Mouse (Mus musculus): Measurements from ENCODE around the gene Vps35l. TPM values are rescaled to one million over a fixed set of nuclear protein-coding genes. Genes with fewer than 3 reads are reported as not detected.

The Vps35l gene
- polyA plus RNA-seq, 1 experiment from 2014 or later: 66.2 TPM

- WGBS: 93% methylated on average over 12 of the region's 12 CpGs
- Histone ChIP-seq H3K27me3 (ENCODE audit: control insufficient read depth, insufficient read depth, low read length) (no peaks in the 10 kb centered on the region), H3K4me2 (ENCODE audit: low read depth, severe bottlenecking) (no peak overlapping the region; the same call in 1 of the 2 replicates), H3K27ac (replicated peaks; ENCODE audit: low read depth, low read length) (no peak overlapping the region), H3K4me1 (ENCODE audit: control insufficient read depth, insufficient read depth, low read length) (no peaks in the 10 kb centered on the region), H3K9ac (ENCODE audit: low read length) (no peak overlapping the region), H3K4me3 (ENCODE audit: low read depth, low read length) (no peak overlapping the region), H3K36me3 (ENCODE audit: control insufficient read depth, insufficient read depth, low read length) (no peaks in the 10 kb centered on the region), H3K9me3 (ENCODE audit: control insufficient read depth, low read length) (no peaks in the 10 kb centered on the region)
- ATAC-seq (ENCODE audit: insufficient number of reproducible peaks, low FRiP score, low TSS enrichment, low read depth): no peak
- no peak for DNase-seq (ENCODE audit: low spot score)
Observed at GRCm38 (mm10) chr7:118821887-118822556, 82.0 kb downstream of the Vps35l start.

GRCm38 (mm10) chr7:118824451-118824850 is 84.4 kb downstream of the Vps35l start:
- ATAC-seq (ENCODE audit: insufficient number of reproducible peaks, low FRiP score, low TSS enrichment, low read depth): no peak
- Histone ChIP-seq H3K27me3 (ENCODE audit: control insufficient read depth, insufficient read depth, low read length) (no peaks in the 10 kb centered on the region), H3K4me2 (ENCODE audit: low read depth, severe bottlenecking) (no peak overlapping the region), H3K4me3 (ENCODE audit: low read depth, low read length) (no peak overlapping the region), H3K9ac (ENCODE audit: low read length) (no peak overlapping the region), H3K9me3 (ENCODE audit: control insufficient read depth, low read length) (no peaks in the 10 kb centered on the region), H3K4me1 (ENCODE audit: control insufficient read depth, insufficient read depth, low read length) (no peaks in the 10 kb centered on the region), H3K36me3 (ENCODE audit: control insufficient read depth, insufficient read depth, low read length) (no peaks in the 10 kb centered on the region; the same call in 1 of the 2 replicates), H3K27ac (replicated peaks; ENCODE audit: low read depth, low read length) (no peak overlapping the region)
- no peak for DNase-seq (ENCODE audit: low spot score)
- 59% methylated on average over 7 of the region's 7 CpGs for WGBS

GRCm38 (mm10) chr7:118827975-118828416 is 88.0 kb downstream of the Vps35l start:
- ATAC-seq (ENCODE audit: insufficient number of reproducible peaks, low FRiP score, low TSS enrichment, low read depth) (no peak), DNase-seq (ENCODE audit: low spot score) (no peak)
- H3K4me1 ChIP-seq (ENCODE audit: control insufficient read depth, insufficient read depth, low read length): no peaks in the 10 kb centered on the region
- H3K9ac ChIP-seq (ENCODE audit: low read length): no peak overlapping the region
- H3K9me3 ChIP-seq (ENCODE audit: control insufficient read depth, low read length): no peaks in the 10 kb centered on the region
- H3K27me3 ChIP-seq (ENCODE audit: control insufficient read depth, insufficient read depth, low read length): no peaks in the 10 kb centered on the region
- no peak overlapping the region for H3K27ac ChIP-seq (replicated peaks; ENCODE audit: low read depth, low read length)
- H3K4me3 ChIP-seq (ENCODE audit: low read depth, low read length): no peak overlapping the region
- no peak overlapping the region for H3K4me2 ChIP-seq (ENCODE audit: low read depth, severe bottlenecking)
- H3K36me3 ChIP-seq (ENCODE audit: control insufficient read depth, insufficient read depth, low read length): no peaks in the 10 kb centered on the region; the same call in 1 of the 2 replicates
- 84% methylated on average over 5 of the region's 5 CpGs for WGBS

- no peaks in the 10 kb centered on the region for H3K9me3 ChIP-seq (ENCODE audit: control insufficient read depth, low read length)
- H3K4me3 ChIP-seq (ENCODE audit: low read depth, low read length): no peak overlapping the region
- H3K4me2 ChIP-seq (ENCODE audit: low read depth, severe bottlenecking): no peak overlapping the region
- H3K9ac ChIP-seq (ENCODE audit: low read length): no peak overlapping the region
- H3K4me1 ChIP-seq (ENCODE audit: control insufficient read depth, insufficient read depth, low read length): no peaks in the 10 kb centered on the region
- WGBS: 88% methylated on average over 5 of the region's 5 CpGs
- DNase-seq (ENCODE audit: low spot score) (no peak), ATAC-seq (ENCODE audit: insufficient number of reproducible peaks, low FRiP score, low TSS enrichment, low read depth) (no peak)
- no peak overlapping the region for H3K27ac ChIP-seq (replicated peaks; ENCODE audit: low read depth, low read length)
- peaks cover 11% of the 10 kb centered on the region; the same call in 1 of the 2 replicates for H3K36me3 ChIP-seq (ENCODE audit: control insufficient read depth, insufficient read depth, low read length)
- no peaks in the 10 kb centered on the region for H3K27me3 ChIP-seq (ENCODE audit: control insufficient read depth, insufficient read depth, low read length)
Observed at GRCm38 (mm10) chr7:118837901-118838300, 97.9 kb downstream of the Vps35l start.

- Histone ChIP-seq H3K9ac (ENCODE audit: low read length) (no peak overlapping the region), H3K27ac (replicated peaks; ENCODE audit: low read depth, low read length) (no peak overlapping the region), H3K36me3 (ENCODE audit: control insufficient read depth, insufficient read depth, low read length) (peaks cover 26% of the 10 kb centered on the region), H3K4me2 (ENCODE audit: low read depth, severe bottlenecking) (no peak overlapping the region), H3K4me1 (ENCODE audit: control insufficient read depth, insufficient read depth, low read length) (no peaks in the 10 kb centered on the region), H3K4me3 (ENCODE audit: low read depth, low read length) (no peak overlapping the region), H3K27me3 (ENCODE audit: control insufficient read depth, insufficient read depth, low read length) (no peaks in the 10 kb centered on the region), H3K9me3 (ENCODE audit: control insufficient read depth, low read length) (no peaks in the 10 kb centered on the region)
- WGBS: 86% methylated on average over 8 of the region's 8 CpGs
- DNase-seq (ENCODE audit: low spot score) (no peak), ATAC-seq (ENCODE audit: insufficient number of reproducible peaks, low FRiP score, low TSS enrichment, low read depth) (no peak)
Observed at GRCm38 (mm10) chr7:118841030-118841745, 101.2 kb downstream of the Vps35l start.

- peaks cover 26% of the 10 kb centered on the region for H3K36me3 ChIP-seq (ENCODE audit: control insufficient read depth, insufficient read depth, low read length)
- WGBS: 68% methylated on average over 1 of the region's 1 CpGs
- H3K4me2 ChIP-seq (ENCODE audit: low read depth, severe bottlenecking): no peak overlapping the region
- no peak overlapping the region for H3K4me3 ChIP-seq (ENCODE audit: low read depth, low read length)
- no peaks in the 10 kb centered on the region for H3K9me3 ChIP-seq (ENCODE audit: control insufficient read depth, low read length)
- H3K27ac ChIP-seq (replicated peaks; ENCODE audit: low read depth, low read length): no peak overlapping the region
- H3K4me1 ChIP-seq (ENCODE audit: control insufficient read depth, insufficient read depth, low read length): no peaks in the 10 kb centered on the region
- DNase-seq (ENCODE audit: low spot score) (no peak), ATAC-seq (ENCODE audit: insufficient number of reproducible peaks, low FRiP score, low TSS enrichment, low read depth) (0 out of 2 replicates have a peak, but pooled peaks have one; percentile 13)
- H3K9ac ChIP-seq (ENCODE audit: low read length): no peak overlapping the region
- H3K27me3 ChIP-seq (ENCODE audit: control insufficient read depth, insufficient read depth, low read length): no peaks in the 10 kb centered on the region
Observed at GRCm38 (mm10) chr7:118841796-118842195, 101.8 kb downstream of the Vps35l start.

- H3K36me3 ChIP-seq (ENCODE audit: control insufficient read depth, insufficient read depth, low read length): peaks cover 35% of the 10 kb centered on the region
- ATAC-seq (ENCODE audit: insufficient number of reproducible peaks, low FRiP score, low TSS enrichment, low read depth): no peak
- no peak for DNase-seq (ENCODE audit: low spot score)
- H3K9ac ChIP-seq (ENCODE audit: low read length): no peak overlapping the region
- H3K4me3 ChIP-seq (ENCODE audit: low read depth, low read length): no peak overlapping the region
- H3K4me1 ChIP-seq (ENCODE audit: control insufficient read depth, insufficient read depth, low read length): no peaks in the 10 kb centered on the region
- no peak overlapping the region for H3K27ac ChIP-seq (replicated peaks; ENCODE audit: low read depth, low read length)
- 75% methylated on average over 4 of the region's 4 CpGs for whole genome bisulfite sequencing
- no peaks in the 10 kb centered on the region for H3K9me3 ChIP-seq (ENCODE audit: control insufficient read depth, low read length)
- H3K4me2 ChIP-seq (ENCODE audit: low read depth, severe bottlenecking): no peak overlapping the region
- H3K27me3 ChIP-seq (ENCODE audit: control insufficient read depth, insufficient read depth, low read length): no peaks in the 10 kb centered on the region
Observed at GRCm38 (mm10) chr7:118842938-118843337, 102.9 kb downstream of the Vps35l start.

- WGBS: 92% methylated on average over 5 of the region's 5 CpGs
- DNase-seq (ENCODE audit: low spot score): no peak
- Histone ChIP-seq H3K9ac (ENCODE audit: low read length) (no peak overlapping the region), H3K4me1 (ENCODE audit: control insufficient read depth, insufficient read depth, low read length) (no peaks in the 10 kb centered on the region), H3K36me3 (ENCODE audit: control insufficient read depth, insufficient read depth, low read length) (peaks cover 40% of the 10 kb centered on the region), H3K4me3 (ENCODE audit: low read depth, low read length) (no peak overlapping the region), H3K27me3 (ENCODE audit: control insufficient read depth, insufficient read depth, low read length) (no peaks in the 10 kb centered on the region), H3K9me3 (ENCODE audit: control insufficient read depth, low read length) (no peaks in the 10 kb centered on the region), H3K4me2 (ENCODE audit: low read depth, severe bottlenecking) (no peak overlapping the region), H3K27ac (replicated peaks; ENCODE audit: low read depth, low read length) (no peak overlapping the region)
- no peak for ATAC-seq (ENCODE audit: insufficient number of reproducible peaks, low FRiP score, low TSS enrichment, low read depth)
Observed at GRCm38 (mm10) chr7:118845141-118845540, 105.1 kb downstream of the Vps35l start.

Data from limb, embryonic 11.5 days (tissue).